17 mouse cellular contexts compared by ENCODE assay signal in genomic region chr2:103477456-103477855, GRCm38 (mm10). TPM values are rescaled to one million over a fixed set of nuclear protein-coding genes. Genes with fewer than 3 reads are reported as not detected.
A peak's percentile ranks its signal among the peaks of the same experiment; 100 is the strongest.
DNase-seq lines count a peak whose midpoint lies in the region; ATAC-seq and TF ChIP-seq lines count a peak whose summit lies in the region.
"Had no signal": no experiment of that assay in that cellular context is flagged by ENCODE, and none has a peak within 500 bp of the region (broad histone marks: within the 10 kb centered on the region; RNA-seq: fewer than 3 reads in every experiment).

No protein-coding gene starts in this region.

- no peaks in the 10 kb centered on the region for H3K9me3 ChIP-seq in kidney, embryonic 15.5 days (replicated peaks)
- no peaks in the 10 kb centered on the region for H3K9me3 ChIP-seq in lung, postnatal 0 days (ENCODE audit: low read length)
- H3K9me3 ChIP-seq in intestine, embryonic 16.5 days (ENCODE audit: control insufficient read depth, low read length): no peaks in the 10 kb centered on the region
- H3K9me3 ChIP-seq in liver, postnatal 0 days (ENCODE audit: low read length): no peaks in the 10 kb centered on the region
- H3K9me3 ChIP-seq: forebrain, embryonic 13.5 days; hindbrain, embryonic 15.5 days had no signal

- peaks cover 15% of the 10 kb centered on the region for H3K36me3 ChIP-seq in kidney, adult 2 months (ENCODE audit: control insufficient read depth, insufficient read depth, low read length)
- H3K36me3 ChIP-seq in kidney, embryonic 15.5 days: peaks cover 34% of the 10 kb centered on the region
- H3K36me3 ChIP-seq in lung, postnatal 0 days (ENCODE audit: insufficient read depth, low read length): peaks cover 28% of the 10 kb centered on the region; the same call in 1 of the 2 replicates
- H3K36me3 ChIP-seq in intestine, embryonic 16.5 days (ENCODE audit: control insufficient read depth, insufficient read depth, low read length): peaks cover 12% of the 10 kb centered on the region
- H3K36me3 ChIP-seq in liver, postnatal 0 days (replicated peaks; ENCODE audit: insufficient read depth, low read length): peaks cover 55% of the 10 kb centered on the region

- no peak for ATAC-seq in kidney, embryonic 15.5 days (replicated peaks; ENCODE audit: low FRiP score)
- ATAC-seq in lung, postnatal 0 days: peak; percentile 75
- ATAC-seq in intestine, embryonic 16.5 days: peak; percentile 96
- ATAC-seq in liver, postnatal 0 days: peak; percentile 82
- ATAC-seq: forebrain, embryonic 13.5 days had no signal

- no peak overlapping the region for H3K4me2 ChIP-seq in kidney, embryonic 15.5 days
- H3K4me2 ChIP-seq in lung, postnatal 0 days (replicated peaks; ENCODE audit: low read depth, low read length): no peak overlapping the region
- H3K4me2 ChIP-seq in intestine, embryonic 16.5 days (ENCODE audit: low read depth, low read length): no peak overlapping the region
- 0 out of 2 replicates have a peak overlapping the region, but pooled peaks have one; percentile 16 for H3K4me2 ChIP-seq in liver, postnatal 0 days (ENCODE audit: low read depth, low read length)
- H3K4me2 ChIP-seq: forebrain, embryonic 13.5 days; heart, embryonic 11.5 days; hindbrain, embryonic 15.5 days had no signal

- no peak for TF ChIP-seq POLR2A in kidney, adult 2 months (IDR thresholded peaks at IDR 0.05; ENCODE audit: low read depth, low read length)

- H3K27ac ChIP-seq in kidney, adult 2 months (ENCODE audit: insufficient read depth, low read depth, low read length): peak overlapping the region; percentile 81
- no peak overlapping the region for H3K27ac ChIP-seq in kidney, embryonic 15.5 days
- H3K27ac ChIP-seq in lung, postnatal 0 days (ENCODE audit: low read length): no peak overlapping the region
- H3K27ac ChIP-seq in intestine, embryonic 16.5 days (ENCODE audit: low read length): peak overlapping the region; percentile 41; the same call in 1 of the 2 replicates
- H3K27ac ChIP-seq in liver, postnatal 0 days (ENCODE audit: low read depth): peak overlapping the region; percentile 73
- H3K27ac ChIP-seq: forebrain, embryonic 13.5 days; hindbrain, embryonic 15.5 days; layer of hippocampus, adult 2 months had no signal

- peaks cover 22% of the 10 kb centered on the region for H3K4me1 ChIP-seq in kidney, adult 2 months (ENCODE audit: control insufficient read depth, insufficient read depth, low read length)
- H3K4me1 ChIP-seq in kidney, embryonic 15.5 days: 0 out of 2 replicates have a peak, but pooled peaks cover 3% of the 10 kb centered on the region
- peaks cover 4% of the 10 kb centered on the region; the same call in 1 of the 2 replicates for H3K4me1 ChIP-seq in lung, postnatal 0 days (ENCODE audit: insufficient read depth, low read depth, low read length)
- peaks cover 7% of the 10 kb centered on the region; the same call in 1 of the 2 replicates for H3K4me1 ChIP-seq in intestine, embryonic 16.5 days (ENCODE audit: control insufficient read depth, insufficient read depth, low read length)
- peaks cover 36% of the 10 kb centered on the region for H3K4me1 ChIP-seq in liver, postnatal 0 days (ENCODE audit: insufficient read depth)
- H3K4me1 ChIP-seq: forebrain, embryonic 13.5 days; hindbrain, embryonic 15.5 days had no signal

- no peak overlapping the region for H3K4me3 ChIP-seq in kidney, adult 2 months (ENCODE audit: insufficient read depth, low read depth, low read length)
- H3K4me3 ChIP-seq in kidney, embryonic 15.5 days (replicated peaks): no peak overlapping the region
- H3K4me3 ChIP-seq in lung, postnatal 0 days (ENCODE audit: low read depth, low read length): no peak overlapping the region
- H3K4me3 ChIP-seq in intestine, embryonic 16.5 days (ENCODE audit: low read length): no peak overlapping the region
- H3K4me3 ChIP-seq in liver, postnatal 0 days (ENCODE audit: low read depth, low read length): no peak overlapping the region
- H3K4me3 ChIP-seq: forebrain, embryonic 13.5 days; hindbrain, embryonic 15.5 days; layer of hippocampus, adult 2 months had no signal

- DNase-seq in kidney, adult 2 months: peak; percentile 71
- peak; percentile 61 for DNase-seq in lung, postnatal 0 days (ENCODE audit: low spot score)
- DNase-seq in lung, postnatal 14 days: no peak
- DNase-seq in liver, postnatal 0 days: no peak
- DNase-seq in spleen, postnatal 10 days (ENCODE audit: low spot score in 2 of 2): no peak
- no peak for DNase-seq in right cerebral cortex, postnatal 36 days (ENCODE audit: low spot score in 2 of 2)
- DNase-seq: adrenal gland, postnatal 14 days; B cell, adult 2 months; cerebellum, adult 11-12 months; cerebellum, postnatal 25 days; gastrocnemius, postnatal 25 days had no signal

- TF ChIP-seq CTCF in kidney, adult 2 months (conservative IDR thresholded peaks at IDR 0.05; ENCODE audit: insufficient read depth, insufficient read length, low read depth, low read length): no peak
- no peak for TF ChIP-seq CTCF in lung, postnatal 0 days (IDR thresholded peaks at IDR 0.05)
- TF ChIP-seq CTCF in liver, postnatal 0 days (IDR thresholded peaks at IDR 0.05; ENCODE audit: low read depth): no peak

- peak; percentile 77 for TF ChIP-seq EP300 in lung, postnatal 0 days (IDR thresholded peaks at IDR 0.05)
- peak; percentile 53 for TF ChIP-seq EP300 in liver, postnatal 0 days (IDR thresholded peaks at IDR 0.05; ENCODE audit: low read depth)

- H3K9ac ChIP-seq in kidney, embryonic 15.5 days: no peak overlapping the region
- no peak overlapping the region for H3K9ac ChIP-seq in lung, postnatal 0 days (replicated peaks; ENCODE audit: low read depth)
- H3K9ac ChIP-seq in intestine, embryonic 16.5 days (ENCODE audit: low read depth, low read length): no peak overlapping the region
- no peak overlapping the region for H3K9ac ChIP-seq in liver, postnatal 0 days (replicated peaks)
- H3K9ac ChIP-seq: forebrain, embryonic 13.5 days; hindbrain, embryonic 15.5 days had no signal

- 39% methylated on average over 4 of the region's 4 CpGs for WGBS in kidney, adult 2 months
- 74% methylated on average over 4 of the region's 4 CpGs for WGBS in kidney, embryonic 15.5 days
- WGBS in lung, postnatal 0 days: 41% methylated on average over 4 of the region's 4 CpGs
- 64% methylated on average over 4 of the region's 4 CpGs for WGBS in intestine, embryonic 16.5 days
- 54% methylated on average over 4 of the region's 4 CpGs for WGBS in liver, postnatal 0 days (ENCODE audit: insufficient replicate concordance)

- no peaks in the 10 kb centered on the region for H3K27me3 ChIP-seq in kidney, adult 2 months (replicated peaks; ENCODE audit: control insufficient read depth, insufficient read depth, low read length)
- no peaks in the 10 kb centered on the region for H3K27me3 ChIP-seq in kidney, embryonic 15.5 days
- no peaks in the 10 kb centered on the region for H3K27me3 ChIP-seq in lung, postnatal 0 days (replicated peaks; ENCODE audit: insufficient read depth, low read length)
- no peaks in the 10 kb centered on the region for H3K27me3 ChIP-seq in intestine, embryonic 16.5 days (replicated peaks; ENCODE audit: control insufficient read depth, insufficient read depth, low read length)
- no peaks in the 10 kb centered on the region for H3K27me3 ChIP-seq in liver, postnatal 0 days (ENCODE audit: insufficient read depth, low read length)
- H3K27me3 ChIP-seq: forebrain, embryonic 13.5 days; hindbrain, embryonic 15.5 days had no signal

RNA-seq across cellular contexts. Expression of gene Cat, which starts 7.5 kb away (rescaled TPM):
- polyA plus RNA-seq in kidney, adult 2 months (2012; rRNA removed): 522 and 607 TPM in 2 replicates
- 89.3 and 99.4 TPM in 2 replicates for polyA plus RNA-seq in kidney, embryonic 15.5 days (2015; fragmentation: Nextera tagmentation; extraction: Ambion mirVana)
- 91.9 and 98.4 TPM in 2 replicates for polyA plus RNA-seq in lung, postnatal 0 days (2015; fragmentation: Nextera tagmentation; extraction: Ambion mirVana)
- polyA plus RNA-seq in intestine, embryonic 16.5 days (2015; fragmentation: Nextera tagmentation; extraction: Ambion mirVana): 169 and 195 TPM in 2 replicates
- polyA plus RNA-seq in liver, postnatal 0 days (2015; fragmentation: Nextera tagmentation; extraction: Ambion mirVana): 245 and 267 TPM in 2 replicates

Comparison
In these comparisons a context has a peak if more than half of its experiments do, and no peak if none do; other contexts are left out.
1. DNase-seq: peak in kidney, adult 2 months (single experiment) and lung, postnatal 0 days (single experiment); none in lung, postnatal 14 days (single experiment), liver, postnatal 0 days (single experiment), spleen, postnatal 10 days (0 of 2) and right cerebral cortex, postnatal 36 days (0 of 2).
2. H3K27ac ChIP-seq: peak in kidney, adult 2 months (single experiment), intestine, embryonic 16.5 days (single experiment) and liver, postnatal 0 days (single experiment); none in kidney, embryonic 15.5 days (single experiment) and lung, postnatal 0 days (single experiment).